Mouse (Mus musculus) myocyte (in vitro differentiated cells): Measurements from ENCODE around the gene Trrap.

ENCODE experiments used
- MAX ChIP-seq: IDR thresholded peaks from one replicate; pipeline ENCODE4 v1.6.1; 2011; ENCODE audit warnings: low read depth, mild to moderate bottlenecking, control low read depth
- MYOG ChIP-seq, 3 experiments: IDR thresholded peaks; one replicate each; pipeline ENCODE4 v1.6.1; 2011; ENCODE audit warnings: control low read depth in 2 of 3, low read depth in 2 of 3, mild to moderate bottlenecking in 2 of 3; ENCODE audit not compliant: insufficient read length in 2 of 3, control insufficient read depth in 1 of 3, insufficient read depth in 1 of 3
- POLR2A ChIP-seq: IDR thresholded peaks from one replicate; pipeline ENCODE4 v1.6.1; 2011; ENCODE audit warnings: low read depth, mild to moderate bottlenecking, control low read depth, moderate library complexity; ENCODE audit not compliant: insufficient read length
- SRF ChIP-seq: IDR thresholded peaks from one replicate; pipeline ENCODE4 v1.6.1; 2011; ENCODE audit warnings: low read depth; ENCODE audit not compliant: control insufficient read depth, insufficient read length
- USF1 ChIP-seq: IDR thresholded peaks from one replicate; pipeline ENCODE4 v1.6.1; 2011; ENCODE audit warnings: low read depth, mild to moderate bottlenecking, control low read depth, moderate library complexity

- TF ChIP-seq USF1 (no peak), POLR2A (no peak), MAX (no peak), MYOG (IDR thresholded peaks at IDR 0.05; ENCODE audit: control insufficient read depth in 1 of 3, insufficient read depth in 1 of 3, insufficient read length in 2 of 3, low read depth in 2 of 3) (no peak), SRF (no peak)
These were observed 29.6 kb downstream of the Trrap start for GRCm38 (mm10) chr5:144797116-144797515.
